Mouse (Mus musculus) adrenal gland, adult (tissue): ENCODE measurements around the gene Elp4.

Experiments
- DNase-seq, 2 experiments: peaks; one replicate each; pipeline ENCODE4 v3.0.0; 2022 to 2023; ENCODE audit warnings: low spot score in 1 of 2; ENCODE audit not compliant: inconsistent age in 2 of 2

Gene Elp4

DNA sequence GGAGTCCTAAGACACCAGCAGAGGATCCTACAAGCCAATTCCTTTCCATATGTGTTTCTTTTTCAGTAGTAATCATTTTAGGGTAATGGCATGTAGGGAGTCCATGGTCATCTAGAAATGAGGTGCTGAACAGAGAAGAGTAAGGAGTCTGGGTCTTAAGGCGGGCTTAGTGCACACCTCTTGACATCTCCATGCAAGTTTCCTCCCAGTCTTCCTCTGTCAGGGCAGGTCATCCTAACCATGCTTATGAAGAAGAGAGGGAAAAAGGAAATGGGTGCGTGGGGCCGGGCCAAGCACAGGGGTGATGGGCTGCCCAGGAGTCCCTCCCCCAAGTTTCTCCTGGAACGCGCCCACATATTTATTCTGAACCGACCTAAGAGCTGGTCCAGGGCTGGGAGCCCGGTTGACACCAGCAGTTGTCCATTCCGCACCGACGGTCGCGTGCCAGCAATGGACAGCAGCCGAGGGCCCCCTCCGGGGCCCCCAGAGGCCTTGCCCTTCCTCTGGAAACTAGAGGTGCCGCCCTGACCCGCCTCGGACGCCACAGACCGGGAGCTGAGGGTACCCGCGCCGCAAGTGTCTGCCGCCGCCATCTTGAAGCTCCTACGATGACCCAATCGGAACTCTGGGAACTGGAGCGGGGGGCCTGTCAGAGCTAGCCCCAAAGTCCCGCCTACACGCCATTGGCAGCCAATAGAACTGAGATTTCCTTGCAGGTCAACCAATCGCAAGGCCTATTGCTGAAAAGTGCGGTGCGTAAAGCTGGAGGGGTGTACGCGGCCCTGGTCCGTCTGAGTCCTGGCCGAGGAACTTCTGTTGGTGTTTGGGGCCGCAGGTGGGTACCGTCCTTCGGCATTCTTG is at the start of gene Elp4, which contains the start of gene Immp1l:
Elp4 (minus strand) TSS at position 669 of the 861 bp plus-strand sequence.
Immp1l (plus strand) TSS at position 743 of the 861 bp plus-strand sequence.
- DNase-seq, result peak; percentile 98 to 99

DNA sequence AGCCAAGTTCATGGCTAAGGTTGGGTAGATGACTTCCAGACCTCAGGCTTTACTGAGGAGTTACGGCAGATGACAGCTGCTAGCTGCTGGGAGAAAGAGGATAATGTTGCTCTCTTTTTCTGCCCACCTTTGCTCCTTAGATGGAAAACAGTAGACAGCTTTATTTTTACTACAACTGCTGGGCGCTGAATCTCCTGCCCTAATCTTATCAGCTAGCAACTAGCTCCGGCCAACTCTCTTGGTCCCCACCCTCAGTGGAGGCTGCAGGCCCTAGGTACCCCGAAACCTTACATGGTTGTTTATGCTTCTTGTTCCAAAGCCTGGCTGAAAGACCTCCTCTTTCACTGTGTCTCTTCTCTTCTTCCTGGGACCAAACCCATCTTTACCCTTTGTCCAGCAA is 49.5 kb upstream of the Elp4 start:
- DNase-seq, result no peak

DNA sequence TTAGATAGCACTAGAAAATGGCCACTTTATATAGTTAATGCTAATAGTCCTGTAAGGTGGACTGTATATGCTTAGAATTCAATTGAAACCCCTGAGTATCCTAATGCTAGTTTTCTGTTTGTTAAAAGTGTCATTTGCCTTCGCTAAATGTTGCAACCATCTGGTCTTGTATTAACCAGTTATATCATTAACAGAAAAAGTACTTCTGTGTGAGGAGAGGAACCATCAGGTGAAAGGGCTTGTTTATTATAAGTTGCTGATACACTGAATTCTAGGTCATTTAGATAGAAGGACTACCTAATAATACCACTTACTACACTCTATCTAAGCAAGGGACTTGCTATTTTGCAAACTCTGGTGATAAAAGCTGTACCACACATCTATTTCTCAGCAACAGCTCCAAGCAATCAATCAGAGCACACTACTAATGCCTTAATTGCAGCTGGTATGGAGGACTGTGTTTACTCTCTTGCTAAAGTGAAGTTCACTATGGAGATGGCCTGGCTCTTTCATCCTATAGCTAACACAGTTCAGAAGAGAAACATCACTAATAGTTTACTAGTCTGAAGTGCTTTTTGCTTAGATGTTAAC is 47.1 kb upstream of the Elp4 start:
- DNase-seq, result no peak

DNA sequence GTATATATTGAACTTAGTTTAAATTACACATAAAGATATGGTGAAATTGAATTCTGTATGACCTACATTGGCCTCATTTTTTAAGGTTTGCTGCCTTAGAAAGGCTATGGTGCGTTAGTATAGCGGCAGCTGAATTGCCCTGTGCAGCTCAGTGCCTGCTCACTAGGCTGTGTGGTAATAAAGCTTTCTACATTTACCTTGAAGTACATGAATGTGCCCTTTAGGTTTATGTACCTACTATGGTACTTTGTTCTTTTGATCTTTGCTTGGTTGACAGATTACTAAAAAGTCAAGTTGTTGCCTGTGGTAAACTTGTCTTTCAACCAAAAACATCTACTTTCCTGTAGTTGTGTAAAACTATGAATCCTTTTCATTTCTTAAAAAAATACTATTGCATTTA is 45.8 kb upstream of the Elp4 start:
- DNase-seq, result no peak

DNA sequence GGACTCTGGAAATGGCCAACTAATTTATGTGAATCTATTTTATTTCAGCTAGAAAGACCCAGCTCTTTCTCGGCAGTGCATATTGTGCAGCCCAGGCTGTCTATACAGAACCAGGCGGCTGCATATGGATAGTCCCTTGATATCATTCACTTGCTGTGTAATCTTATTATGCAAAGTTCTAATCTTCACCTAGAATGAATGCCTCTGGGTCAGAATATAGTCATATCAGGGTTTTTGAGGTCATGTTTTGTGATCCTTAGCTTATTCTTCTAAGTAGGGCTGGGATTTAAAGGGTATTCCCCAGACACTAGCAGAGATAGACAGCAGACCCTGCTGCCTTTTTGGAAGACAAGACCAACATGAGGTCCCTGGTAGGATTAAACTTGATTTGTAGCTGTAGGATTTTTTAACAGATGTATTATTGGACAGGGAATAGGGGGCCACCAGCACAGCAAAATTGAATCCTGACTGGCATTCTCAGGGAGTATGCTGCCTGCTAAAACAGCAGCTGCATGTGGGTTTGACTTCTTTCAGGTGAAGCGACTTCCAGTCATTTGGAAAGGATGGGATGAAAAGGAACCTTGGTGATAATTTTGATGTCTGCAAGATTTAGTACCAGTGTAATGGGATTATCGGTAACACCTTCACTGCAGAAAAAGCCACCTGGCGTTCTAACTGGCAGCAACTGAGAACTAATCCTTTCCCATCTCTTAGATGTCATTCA is 13.4 kb upstream of the Elp4 start:
- DNase-seq, result no peak

DNA sequence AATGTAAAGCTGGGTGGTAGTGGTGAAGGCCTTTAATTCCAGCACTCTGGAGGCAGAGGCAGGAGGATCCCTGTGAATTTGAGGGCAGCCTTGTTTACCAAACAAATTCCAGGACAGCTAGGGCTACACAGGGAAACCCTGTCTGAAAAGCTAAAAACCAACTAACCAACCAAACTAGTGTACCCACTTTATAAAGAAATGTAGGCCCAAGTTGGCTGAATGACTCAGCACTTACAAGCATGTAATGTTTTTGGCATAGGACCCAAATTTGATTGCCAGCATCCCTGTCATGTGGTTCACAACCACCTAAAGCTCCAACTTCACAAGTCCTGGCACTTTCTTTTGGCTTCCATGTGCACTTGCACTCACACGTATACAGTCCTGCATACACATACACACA is 12.3 kb upstream of the Elp4 start:
- DNase-seq, result peak in 1 of 2 experiments; percentile 56

DNA sequence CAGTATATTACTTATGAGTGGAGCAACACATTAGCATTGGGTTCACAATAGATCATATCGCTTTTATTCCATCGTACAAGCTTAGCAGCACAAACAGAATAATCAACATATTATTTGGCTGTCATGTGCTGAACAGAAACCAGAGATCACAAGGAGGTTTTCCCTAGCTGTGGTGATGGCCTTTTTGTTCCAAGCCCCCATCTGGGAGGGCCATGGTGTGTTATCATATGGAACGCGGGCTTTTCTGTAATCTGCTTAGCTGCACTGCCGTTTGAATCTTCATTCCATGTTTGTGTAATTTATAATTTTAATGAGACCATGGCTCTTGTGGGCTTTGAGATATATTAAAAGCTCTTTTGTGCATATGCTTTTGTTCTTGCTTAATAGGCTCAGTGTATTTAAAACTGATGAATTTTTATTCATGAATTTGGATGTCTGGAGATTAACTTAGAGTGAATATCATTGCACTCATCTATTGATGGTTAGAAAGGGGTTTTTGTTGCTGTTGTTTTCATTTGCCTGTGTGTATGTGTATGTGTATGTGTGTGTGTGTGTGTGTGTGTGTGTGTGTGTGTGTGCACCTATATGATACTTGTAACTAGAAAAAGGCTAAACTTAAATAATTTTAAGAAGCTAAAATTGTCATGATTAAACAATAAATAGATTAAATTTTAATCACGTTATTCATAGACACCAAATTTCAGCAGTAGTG is 9.4 kb upstream of the Elp4 start:
- DNase-seq, result no peak

DNA sequence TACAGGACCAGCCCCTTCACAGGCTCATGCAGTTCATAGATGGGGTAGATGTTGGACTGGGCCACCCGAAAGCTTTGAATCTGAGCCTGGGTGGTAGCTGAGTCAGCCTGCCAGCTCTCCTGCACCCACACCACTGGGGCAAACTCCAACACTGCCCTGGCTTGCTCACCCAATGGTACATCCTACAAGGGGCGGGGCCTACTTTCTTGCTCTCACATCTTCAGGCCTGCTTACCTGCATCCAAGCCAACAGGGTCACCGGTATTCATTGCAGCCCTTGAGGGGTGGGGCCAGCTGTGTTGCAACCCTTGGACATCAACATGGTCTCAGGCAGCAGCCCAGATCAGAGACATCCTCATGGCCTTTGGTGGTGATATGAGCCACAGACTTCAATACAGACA is 6.2 kb upstream of the Elp4 start:
- no peak for DNase-seq

DNA sequence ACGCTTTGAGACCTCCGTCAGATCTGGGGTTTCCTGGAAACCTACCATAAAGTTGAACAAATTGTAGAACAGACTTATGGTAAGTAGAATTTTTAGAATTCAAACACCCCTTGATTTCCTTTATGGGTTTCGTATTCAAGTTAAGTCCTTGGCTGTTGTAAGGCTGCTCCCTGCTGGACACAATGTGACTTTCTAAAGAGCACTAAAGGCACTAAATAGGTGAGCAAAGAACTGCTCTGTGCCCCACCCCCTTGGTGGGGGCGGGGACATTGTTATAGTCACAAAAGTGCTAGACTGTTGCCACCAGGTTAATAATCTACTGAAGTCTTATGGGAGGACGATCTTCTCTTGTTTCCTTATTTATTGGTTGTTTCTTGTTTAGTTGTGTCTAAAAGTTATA is 4.0 kb upstream of the Elp4 start:
- peak in 1 of 2 experiments; percentile 36 for DNase-seq

DNA sequence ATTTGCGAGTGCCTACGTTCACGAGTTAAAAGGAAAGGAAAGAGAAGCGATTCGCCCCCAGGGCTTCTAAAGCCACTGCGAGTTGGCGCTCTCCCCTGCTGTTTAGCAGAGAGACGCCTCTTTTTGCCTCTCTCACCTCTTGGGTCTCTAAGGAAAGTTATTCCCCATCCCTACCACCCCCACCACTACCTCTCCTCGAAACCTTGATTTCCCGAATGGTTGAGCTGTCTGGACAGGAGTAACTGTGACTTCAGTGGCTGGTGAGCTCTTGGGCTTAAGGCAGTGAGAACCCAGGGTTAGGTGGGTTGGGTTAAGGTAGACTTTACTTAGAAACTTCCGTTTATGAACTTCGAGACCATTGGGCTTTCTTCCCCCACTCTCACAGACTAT is 388 bp upstream of the Elp4 start:
- DNase-seq, result no peak

DNA sequence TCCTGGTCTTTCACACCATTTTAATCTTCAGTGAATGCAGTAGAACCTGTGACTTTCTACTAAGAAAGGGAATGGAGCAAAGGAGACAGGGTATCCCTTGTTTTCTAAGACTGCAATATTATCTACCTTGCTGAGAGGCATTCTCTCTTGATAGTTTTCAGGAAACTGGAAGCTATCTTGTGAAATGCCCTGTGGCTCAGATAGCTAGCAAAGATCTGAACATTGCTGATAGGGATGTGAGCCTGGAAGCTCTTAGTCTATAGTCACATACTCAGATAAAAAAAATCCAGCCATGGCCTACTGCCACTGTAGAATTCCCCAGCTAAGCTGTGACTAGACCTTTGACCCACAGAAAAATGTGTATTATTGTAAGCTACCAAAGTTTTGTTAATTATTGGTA is 13.5 kb downstream of the Elp4 start:
- no peak for DNase-seq

DNA sequence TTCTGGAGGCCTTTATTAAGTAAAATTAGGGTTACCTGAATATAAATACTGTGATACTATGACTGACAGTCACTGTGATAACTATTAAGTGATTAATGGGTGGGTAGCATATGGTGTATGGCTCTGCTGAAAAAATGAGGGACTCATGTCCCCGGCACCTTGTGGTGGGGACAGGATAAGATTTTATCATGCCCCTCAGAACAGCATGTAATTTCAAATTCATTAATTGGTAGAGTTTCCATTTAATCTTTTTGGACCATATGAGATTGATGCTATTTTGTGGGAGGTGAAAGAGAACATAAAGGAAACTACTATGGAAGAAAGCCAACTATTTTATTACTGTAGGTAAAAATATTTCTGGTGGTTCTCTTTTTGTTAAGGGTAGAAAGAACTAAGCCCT is 31.0 kb downstream of the Elp4 start:
- no peak for DNase-seq

DNA sequence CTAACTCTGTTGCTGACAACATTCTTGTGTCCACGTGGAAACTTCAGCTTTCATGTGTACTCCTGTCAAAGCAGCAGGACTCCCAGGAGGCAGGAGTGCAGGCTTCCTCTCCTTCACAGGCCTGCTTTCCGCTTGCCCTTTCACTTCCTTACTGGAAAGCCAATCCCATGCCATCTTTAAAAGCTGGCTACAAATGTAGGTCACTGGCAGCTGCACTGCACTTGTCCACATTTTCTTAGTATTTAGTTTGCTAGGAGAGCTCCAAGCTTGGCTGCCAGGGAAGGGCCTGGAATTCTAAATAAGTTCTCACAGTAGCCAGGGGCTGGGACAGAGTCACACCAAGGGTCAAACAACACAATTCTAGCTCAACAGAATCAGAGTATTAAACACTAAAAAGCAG is 49.6 kb downstream of the Elp4 start:
- DNase-seq, result peak in 1 of 2 experiments; percentile 55

DNA sequence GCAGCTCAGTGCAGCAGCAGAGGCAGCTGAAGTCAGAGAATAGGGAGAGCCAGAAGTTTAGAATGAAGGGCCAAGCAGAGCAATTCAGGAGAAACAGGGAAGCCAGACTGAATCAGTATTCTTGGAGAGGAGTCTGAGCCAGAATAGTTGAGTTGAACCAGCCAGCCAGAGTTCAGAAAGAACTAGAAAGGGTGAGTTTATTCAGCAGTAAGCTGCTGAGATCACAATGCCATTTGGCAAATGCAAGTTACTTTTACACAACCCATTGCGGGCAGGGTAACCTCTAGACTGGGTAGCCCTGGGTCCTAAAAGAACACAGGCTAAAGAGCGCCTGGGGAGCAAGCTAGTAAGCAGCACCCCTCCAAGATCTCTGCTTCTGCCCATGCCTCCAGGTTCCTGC is 51.4 kb downstream of the Elp4 start:
- peak in 1 of 2 experiments; percentile 31 for DNase-seq

DNA sequence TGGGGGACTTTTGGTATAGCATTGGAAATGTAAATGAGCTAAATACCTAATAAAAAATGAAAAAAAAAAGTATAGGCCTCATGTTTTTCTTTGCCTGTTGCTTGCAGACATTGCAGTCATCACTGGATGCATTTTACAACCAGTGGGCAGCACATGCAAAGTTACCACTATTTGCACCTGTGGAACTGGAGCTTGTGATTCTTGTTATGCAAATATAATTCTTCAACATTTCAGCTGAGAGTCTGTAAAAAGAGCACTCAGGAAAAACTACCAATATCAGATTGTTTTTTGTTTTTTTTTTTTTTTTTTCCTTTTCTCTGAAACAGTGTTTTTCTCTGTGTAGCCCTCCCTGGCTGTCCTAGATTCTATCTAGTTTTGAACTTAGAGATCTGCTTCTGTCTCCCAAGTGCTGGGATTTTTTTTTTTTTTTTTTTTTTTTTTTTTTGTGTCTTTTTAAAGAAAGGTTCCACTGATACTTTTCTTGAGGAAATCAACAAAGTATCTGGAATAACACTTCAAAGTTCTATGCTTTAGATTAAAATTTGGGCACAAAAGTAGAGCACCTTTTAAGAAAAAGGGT is 52.6 kb downstream of the Elp4 start:
- no peak for DNase-seq

DNA sequence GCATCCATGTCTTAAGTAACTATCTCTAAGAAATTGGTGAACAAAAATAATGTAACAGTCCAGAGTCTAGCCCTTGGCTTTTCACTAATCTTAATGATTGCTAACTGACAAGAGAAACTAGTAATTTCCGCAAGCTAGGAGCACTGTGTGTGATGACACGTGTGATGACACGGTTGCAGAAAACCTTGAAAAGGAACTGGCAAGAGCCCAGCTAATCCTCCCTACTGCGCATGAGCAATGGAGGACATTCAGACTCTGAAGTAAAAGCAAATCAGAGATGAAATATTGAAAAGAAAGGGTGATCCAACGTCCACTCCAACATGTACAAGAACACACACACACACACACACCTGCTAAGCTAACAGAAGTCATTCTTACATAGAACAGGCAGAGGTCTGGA is 61.2 kb downstream of the Elp4 start:
- peak; percentile 51 to 84 for DNase-seq

DNA sequence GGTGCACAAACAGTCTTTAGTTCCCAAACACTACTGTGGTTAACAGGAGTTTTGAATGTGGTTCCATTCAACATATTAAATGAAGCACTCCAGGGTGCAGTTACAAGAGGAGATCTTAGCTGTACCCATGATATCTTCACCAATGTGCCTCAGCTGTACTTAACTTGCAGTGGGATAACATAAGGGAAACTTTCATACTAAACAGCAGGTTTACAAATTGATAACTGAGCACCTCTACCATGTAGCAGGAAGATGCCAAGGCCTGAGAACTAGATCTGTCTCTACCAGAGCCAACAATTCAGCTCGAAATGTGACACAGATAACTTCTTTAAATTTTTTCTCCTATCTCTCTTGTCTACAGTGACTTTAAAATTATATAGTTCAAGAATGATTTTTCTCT is 86.4 kb downstream of the Elp4 start:
- DNase-seq, result no peak

DNA sequence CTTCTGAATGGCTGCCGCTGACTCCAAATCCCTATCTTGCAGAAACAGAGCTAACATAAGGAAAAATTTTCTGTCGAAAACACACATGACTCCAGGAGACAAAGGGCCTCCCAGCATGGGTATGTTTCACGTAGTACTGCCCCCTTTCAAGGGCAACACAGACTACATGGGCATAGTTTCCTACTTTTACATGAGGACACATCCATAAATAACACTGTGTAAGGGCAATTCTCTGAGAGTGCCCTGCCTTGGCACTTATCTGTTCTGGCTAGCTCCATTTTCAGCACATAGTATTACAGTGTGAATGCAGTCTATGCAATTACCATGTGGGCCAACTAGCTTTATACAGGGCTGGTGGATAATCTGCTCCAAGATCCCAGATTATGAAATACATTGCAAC is 89.2 kb downstream of the Elp4 start:
- no peak for DNase-seq

DNA sequence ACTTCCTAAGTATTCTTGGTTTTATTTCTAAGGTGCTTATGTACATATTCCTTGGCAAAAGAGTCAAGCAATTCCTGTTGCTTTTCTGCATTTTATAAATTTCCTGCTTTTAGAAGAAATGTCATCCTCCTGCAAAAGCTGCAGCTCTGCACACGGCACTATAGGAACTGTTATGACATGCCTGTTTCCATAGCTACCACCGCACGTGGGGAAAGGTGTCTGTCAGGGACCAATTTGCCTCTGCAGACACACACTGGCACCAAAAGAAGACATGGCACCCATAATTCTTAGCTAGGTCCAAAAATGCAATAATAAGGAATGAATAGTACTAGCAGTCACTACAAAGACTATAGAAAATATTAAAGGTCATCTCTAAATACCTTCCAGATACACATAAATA is 91.3 kb downstream of the Elp4 start:
- DNase-seq, result no peak

DNA sequence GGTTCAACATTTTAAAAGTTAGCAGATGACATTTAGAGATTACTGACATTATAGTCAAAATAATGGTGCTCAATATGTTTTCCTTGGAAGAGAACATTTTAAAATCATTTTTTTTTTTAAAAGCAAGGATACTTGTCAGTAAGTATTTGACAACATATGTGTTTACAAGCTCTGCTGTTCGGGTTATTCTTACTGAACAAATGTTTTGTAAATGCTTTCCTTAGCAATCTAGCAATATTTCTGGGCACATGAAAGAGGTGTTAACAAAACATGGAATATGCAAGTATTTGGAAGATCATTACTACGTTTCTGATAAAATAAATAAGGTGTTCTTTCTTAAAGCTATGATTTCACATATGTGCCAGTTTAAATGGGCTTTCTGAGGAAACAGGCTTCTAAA is 94.1 kb downstream of the Elp4 start:
- no peak for DNase-seq

DNA sequence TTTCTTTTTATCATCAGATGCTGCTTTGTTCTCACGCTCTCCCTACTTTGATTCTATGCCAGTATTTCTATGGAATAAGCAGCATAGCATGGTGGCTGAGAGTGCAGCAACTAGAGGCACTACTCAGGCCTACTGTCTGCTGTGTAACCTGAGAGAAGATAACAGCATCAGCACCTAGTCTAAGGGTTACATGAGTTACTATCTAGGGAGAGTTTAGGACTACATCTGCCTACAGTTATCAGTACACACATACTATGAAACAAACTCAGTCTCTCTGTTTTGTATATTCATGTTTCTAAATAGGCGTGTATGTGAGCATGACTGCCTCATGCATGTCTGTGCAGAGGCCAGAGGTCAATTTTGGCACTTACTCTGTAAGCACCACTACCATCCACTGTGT is 97.8 kb downstream of the Elp4 start:
- no peak for DNase-seq
